Mouse (Mus musculus) B cell, adult 67 days (primary cell): ENCODE results near the gene Gucy2d. TPM values are rescaled to one million over a fixed set of nuclear protein-coding genes. Genes with fewer than 3 reads are reported as not detected.

ENCODE experiments used
- total RNA-seq, 2 experiments: library from RNA; stranded (reverse); gene quantifications; 4 replicates each; pipeline ENCODE4 v1.2.4; 2023

The Gucy2d gene
- total RNA-seq = not detected

GRCm38 (mm10) chr7:98439956-98440466 lies at the start of gene Gucy2d:
Gene Gucy2d, plus strand, starts transcription at chr7:98440416.

GRCm38 (mm10) chr7:98489131-98489530 lies 48.9 kb downstream of the Gucy2d start, which contains the start of gene Lrrc32:
Gene Lrrc32, plus strand, starts transcription at chr7:98489283.

Other genes starting within 250 kb of the Gucy2d start
- not detected for gene B3gnt6, start 240.9 kb upstream of the Gucy2d start, total RNA-seq
- gene Acer3, start 119.2 kb upstream of the Gucy2d start, total RNA-seq = 1 to 10 TPM; 3.6 to 7.5 TPM
- gene Tsku, start 79.1 kb upstream of the Gucy2d start, total RNA-seq = not detected
- gene Lrrc32, start 48.9 kb downstream of the Gucy2d start, total RNA-seq = 1 to 10 TPM; 1.3 to 1.5 TPM
- 10 to 100 TPM; 66.1 to 92.4 TPM for gene Emsy, start 216.4 kb downstream of the Gucy2d start, total RNA-seq